Mouse (Mus musculus): ENCODE measurements around the gene Tbata. TPM values are rescaled to one million over a fixed set of nuclear protein-coding genes. Genes with fewer than 3 reads are reported as not detected.

Tbata gene
- polyA plus RNA-seq, 2 experiments, result not detected

GRCm38 (mm10) chr10:61179927-61180326 lies 8.2 kb downstream of the Tbata start:
- no peaks in the 10 kb centered on the region for H3K4me1 ChIP-seq (replicated peaks; ENCODE audit: control insufficient read depth in 2 of 2, insufficient read depth in 2 of 2, low read length in 1 of 2)
- no peaks in the 10 kb centered on the region for H3K9me3 ChIP-seq (ENCODE audit: control insufficient read depth, low read length)
- ATAC-seq (ENCODE audit: insufficient read depth) (no peak), DNase-seq (ENCODE audit: low read depth in 3 of 3, low spot score in 3 of 3) (no peak)
- H3K4me3 ChIP-seq (ENCODE audit: insufficient read depth in 1 of 2, low read depth in 2 of 2, low read length in 2 of 2), result no peak overlapping the region
- H3K27ac ChIP-seq, result no peak overlapping the region
- no peak for TF ChIP-seq EP300 (IDR thresholded peaks at IDR 0.05; ENCODE audit: low read depth)
- no peak for TF ChIP-seq CTCF (IDR thresholded peaks at IDR 0.05; ENCODE audit: low read depth)
- H3K9ac ChIP-seq (replicated peaks), result no peak overlapping the region
- no peak overlapping the region for H3K4me2 ChIP-seq (ENCODE audit: low read depth)
- no peaks in the 10 kb centered on the region for H3K27me3 ChIP-seq (ENCODE audit: control insufficient read depth, insufficient read depth, low read length)
- H3K36me3 ChIP-seq (replicated peaks; ENCODE audit: control insufficient read depth, insufficient read depth, low read depth), result no peaks in the 10 kb centered on the region
- WGBS (ENCODE audit: insufficient replicate concordance), result 59% methylated on average over 6 of the region's 6 CpGs

GRCm38 (mm10) chr10:61187001-61187400 lies 15.2 kb downstream of the Tbata start:
- no peak overlapping the region for H3K4me2 ChIP-seq (ENCODE audit: low read depth)

GRCm38 (mm10) chr10:61188010-61188409 lies 16.3 kb downstream of the Tbata start:
- ATAC-seq (ENCODE audit: insufficient read depth) (no peak), DNase-seq (ENCODE audit: low read depth in 3 of 3, low spot score in 3 of 3) (no peak)
- no peak for TF ChIP-seq CTCF (IDR thresholded peaks at IDR 0.05; ENCODE audit: low read depth)
- no peak for TF ChIP-seq EP300 (IDR thresholded peaks at IDR 0.05; ENCODE audit: low read depth)
- H3K4me3 ChIP-seq (ENCODE audit: insufficient read depth in 1 of 2, low read depth in 2 of 2, low read length in 2 of 2), result no peak overlapping the region
- no peaks in the 10 kb centered on the region for H3K36me3 ChIP-seq (replicated peaks; ENCODE audit: control insufficient read depth, insufficient read depth, low read depth)
- no peak overlapping the region for H3K9ac ChIP-seq (replicated peaks)
- no peak overlapping the region for H3K4me2 ChIP-seq (ENCODE audit: low read depth)
- no peaks in the 10 kb centered on the region for H3K27me3 ChIP-seq (ENCODE audit: control insufficient read depth, insufficient read depth, low read length)
- H3K9me3 ChIP-seq (ENCODE audit: control insufficient read depth, low read length), result no peaks in the 10 kb centered on the region
- H3K4me1 ChIP-seq (replicated peaks; ENCODE audit: control insufficient read depth in 2 of 2, insufficient read depth in 2 of 2, low read length in 1 of 2), result no peaks in the 10 kb centered on the region
- H3K27ac ChIP-seq, result no peak overlapping the region
- 10% methylated on average over 3 of the region's 3 CpGs for WGBS (ENCODE audit: insufficient replicate concordance)

More at GRCm38 (mm10) chr10:61187001-61187400, 15.2 kb downstream of the Tbata start:
- no peak overlapping the region for H3K27ac ChIP-seq
- no peaks in the 10 kb centered on the region for H3K27me3 ChIP-seq (ENCODE audit: control insufficient read depth, insufficient read depth, low read length)
- no peak for TF ChIP-seq CTCF (IDR thresholded peaks at IDR 0.05; ENCODE audit: low read depth)
- no peak for TF ChIP-seq EP300 (IDR thresholded peaks at IDR 0.05; ENCODE audit: low read depth)
- no peaks in the 10 kb centered on the region for H3K9me3 ChIP-seq (ENCODE audit: control insufficient read depth, low read length)
- ATAC-seq (ENCODE audit: insufficient read depth) (no peak), DNase-seq (ENCODE audit: low read depth in 3 of 3, low spot score in 3 of 3) (no peak)
- no peaks in the 10 kb centered on the region for H3K36me3 ChIP-seq (replicated peaks; ENCODE audit: control insufficient read depth, insufficient read depth, low read depth)
- H3K9ac ChIP-seq (replicated peaks), result no peak overlapping the region
- WGBS (ENCODE audit: insufficient replicate concordance), result 52% methylated on average over 3 of the region's 3 CpGs
- no peak overlapping the region for H3K4me3 ChIP-seq (ENCODE audit: insufficient read depth in 1 of 2, low read depth in 2 of 2, low read length in 2 of 2)
- H3K4me1 ChIP-seq (replicated peaks; ENCODE audit: control insufficient read depth in 2 of 2, insufficient read depth in 2 of 2, low read length in 1 of 2), result no peaks in the 10 kb centered on the region

DNA sequence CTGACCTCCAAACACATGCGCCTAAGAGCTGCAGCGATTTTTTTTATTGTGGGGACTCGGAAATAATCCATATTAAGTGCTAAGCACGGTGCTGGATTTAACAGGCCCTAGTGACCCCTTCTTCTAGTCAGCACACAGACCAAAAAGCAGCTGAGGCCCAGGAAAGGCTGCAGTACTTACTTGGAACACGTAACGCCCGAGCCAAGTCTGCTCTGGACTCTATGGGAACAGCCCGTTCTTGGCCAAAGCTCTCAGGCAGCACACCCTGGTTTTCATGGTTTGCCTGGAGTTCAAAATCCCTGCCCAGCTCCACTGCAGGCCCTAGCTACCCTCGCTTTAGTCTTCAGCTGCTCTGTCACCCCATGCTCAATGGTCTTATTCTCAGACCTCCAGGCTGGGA lies 22.9 kb downstream of the Tbata start:
- no peaks in the 10 kb centered on the region for H3K4me1 ChIP-seq (replicated peaks; ENCODE audit: control insufficient read depth in 2 of 2, insufficient read depth in 2 of 2, low read length in 1 of 2)
- WGBS (ENCODE audit: insufficient replicate concordance), result 69% methylated on average over 9 of the region's 9 CpGs
- no peak overlapping the region for H3K4me3 ChIP-seq (ENCODE audit: insufficient read depth in 1 of 2, low read depth in 2 of 2, low read length in 2 of 2)
- ATAC-seq (ENCODE audit: insufficient read depth) (no peak), DNase-seq (ENCODE audit: low read depth in 3 of 3, low spot score in 3 of 3) (no peak)
- H3K9me3 ChIP-seq (ENCODE audit: control insufficient read depth, low read length), result no peaks in the 10 kb centered on the region
- no peak overlapping the region for H3K4me2 ChIP-seq (ENCODE audit: low read depth)
- TF ChIP-seq EP300 (IDR thresholded peaks at IDR 0.05; ENCODE audit: low read depth) (no peak), CTCF (IDR thresholded peaks at IDR 0.05; ENCODE audit: low read depth) (no peak)
- H3K36me3 ChIP-seq (replicated peaks; ENCODE audit: control insufficient read depth, insufficient read depth, low read depth), result no peaks in the 10 kb centered on the region
- H3K9ac ChIP-seq (replicated peaks), result no peak overlapping the region
- H3K27me3 ChIP-seq (ENCODE audit: control insufficient read depth, insufficient read depth, low read length), result no peaks in the 10 kb centered on the region
- H3K27ac ChIP-seq, result no peak overlapping the region

GRCm38 (mm10) chr10:61195216-61195615 lies 23.5 kb downstream of the Tbata start:
- DNase-seq (ENCODE audit: low read depth in 3 of 3, low spot score in 3 of 3) (no peak), ATAC-seq (ENCODE audit: insufficient read depth) (no peak)
- Histone ChIP-seq H3K27ac (no peak overlapping the region), H3K36me3 (replicated peaks; ENCODE audit: control insufficient read depth, insufficient read depth, low read depth) (no peaks in the 10 kb centered on the region), H3K27me3 (ENCODE audit: control insufficient read depth, insufficient read depth, low read length) (no peaks in the 10 kb centered on the region), H3K9ac (replicated peaks) (no peak overlapping the region), H3K4me3 (ENCODE audit: insufficient read depth in 1 of 2, low read depth in 2 of 2, low read length in 2 of 2) (no peak overlapping the region), H3K4me2 (ENCODE audit: low read depth) (no peak overlapping the region), H3K4me1 (replicated peaks; ENCODE audit: control insufficient read depth in 2 of 2, insufficient read depth in 2 of 2, low read length in 1 of 2) (no peaks in the 10 kb centered on the region), H3K9me3 (ENCODE audit: control insufficient read depth, low read length) (no peaks in the 10 kb centered on the region)
- no peak for TF ChIP-seq CTCF (IDR thresholded peaks at IDR 0.05; ENCODE audit: low read depth)
- no peak for TF ChIP-seq EP300 (IDR thresholded peaks at IDR 0.05; ENCODE audit: low read depth)
- WGBS (ENCODE audit: insufficient replicate concordance), result 61% methylated on average over 8 of the region's 8 CpGs

Measured in liver, embryonic 14.5 days (tissue).